Mouse (Mus musculus): ENCODE results near the gene Gm17783.
"Not testable (repeated sequence)": the region's sequence is repeated elsewhere in the genome, so short reads cannot be mapped to it uniquely, and the experiment has no call there.

Gm17783 gene

GRCm38 (mm10) chr16:45531950-45532349 lies at the start of gene Gm17783:
Gene Gm17783 (minus strand): TSS chr16:45532050.
- in situ Hi-C loops (cut with MboI), result no loop called here

GRCm38 (mm10) chr16:45579883-45580282 lies 48.0 kb upstream of the Gm17783 start:
- in situ Hi-C loops (cut with MboI), result no loop called here

GRCm38 (mm10) chr16:45572307-45572706 lies 40.5 kb upstream of the Gm17783 start:
- in situ Hi-C loops (cut with MboI), result no loop called here

GRCm38 (mm10) chr16:45561747-45562146 lies 29.9 kb upstream of the Gm17783 start:
- in situ Hi-C loops (cut with MboI), result no loop called here

- in situ Hi-C loops (cut with MboI), result no loop called here
Observed at GRCm38 (mm10) chr16:45551579-45551978, 19.7 kb upstream of the Gm17783 start.

- in situ Hi-C loops (cut with MboI), result no loop called here
Observed at GRCm38 (mm10) chr16:45547982-45548381, 16.1 kb upstream of the Gm17783 start.

GRCm38 (mm10) chr16:45544341-45544740 lies 12.5 kb upstream of the Gm17783 start:
- in situ Hi-C loops (cut with MboI), result no loop called here

- in situ Hi-C loops (cut with MboI), result no loop called here
Observed at GRCm38 (mm10) chr16:45542108-45542507, 10.3 kb upstream of the Gm17783 start.

GRCm38 (mm10) chr16:45538342-45538741 lies 6.5 kb upstream of the Gm17783 start:
- in situ Hi-C loops (cut with MboI), result not testable (repeated sequence)

GRCm38 (mm10) chr16:45535009-45535408 lies 3.2 kb upstream of the Gm17783 start, which contains the start of gene Slc9c1:
Gene Slc9c1 (plus strand): TSS chr16:45535309.
- in situ Hi-C loops (cut with MboI), result no loop called here

GRCm38 (mm10) chr16:45525551-45525950 lies 6.3 kb downstream of the Gm17783 start:
- in situ Hi-C loops (cut with MboI), result no loop called here

- in situ Hi-C loops (cut with MboI), result no loop called here
Observed at GRCm38 (mm10) chr16:45495326-45495725, 36.5 kb downstream of the Gm17783 start.

- in situ Hi-C loops (cut with MboI), result no loop called here
Observed at GRCm38 (mm10) chr16:45492927-45493326, 38.9 kb downstream of the Gm17783 start, which contains the start of gene Gm609. Gene Gm609 (minus strand): TSS chr16:45492969.

GRCm38 (mm10) chr16:45476991-45477390 lies 54.9 kb downstream of the Gm17783 start:
- in situ Hi-C loops (cut with MboI), result no loop called here

- in situ Hi-C loops (cut with MboI), result not testable (repeated sequence)
Observed at GRCm38 (mm10) chr16:45471836-45472235, 60.0 kb downstream of the Gm17783 start.

Data from mature B cell (primary cell).